Mouse (Mus musculus): Measurements from ENCODE around the gene Fignl1.

DNA sequence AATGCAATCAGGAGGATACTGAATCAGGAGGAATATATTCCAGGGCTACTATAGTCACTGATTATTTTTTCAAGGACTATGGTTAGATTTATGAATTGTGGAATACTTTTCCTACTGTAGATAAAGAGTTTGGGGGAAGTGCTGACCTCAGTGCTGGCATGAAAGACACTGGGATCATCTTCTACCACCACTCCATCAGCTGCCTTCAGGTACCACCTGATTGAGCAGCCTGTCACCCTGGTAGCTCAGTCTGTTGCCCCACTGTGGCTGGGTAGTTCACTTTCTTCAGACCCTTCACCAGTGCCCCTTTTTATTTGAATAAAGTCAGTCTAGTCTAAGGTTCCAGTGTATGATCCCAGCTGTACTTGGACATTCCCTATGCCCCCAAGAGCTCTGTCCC lies 42.0 kb downstream of the Fignl1 start:
- TF ChIP-seq POLR2A (IDR thresholded peaks at IDR 0.05; ENCODE audit: control insufficient read depth, extremely low read depth, insufficient read depth, low read length, poor library complexity) (no peak), CTCF (IDR thresholded peaks at IDR 0.05; ENCODE audit: borderline replicate concordance, control insufficient read depth, extremely low read depth, insufficient read depth, low read length, poor library complexity) (no peak)

All from thymus, adult 2 months (tissue).